Mouse (Mus musculus): ENCODE measurements at regions not wholly inside any gene's neighbourhood (a gene's known extent, or its start where the extent isn't known, plus 50 kb on each side); places are given as distances from the start of the nearest gene placed in this dataset.
"Not testable (repeated sequence)": the region's sequence is repeated elsewhere in the genome, so short reads cannot be mapped to it uniquely, and the experiment has no call there.

- peak; percentile 65 for DNase-seq
Observed at GRCm38 (mm10) chr16:63104938-63105714, 251.0 kb downstream of the Pros1 start.

GRCm38 (mm10) chr16:63116456-63116855 is 262.3 kb downstream of the Pros1 start:
- DNase-seq = peak; percentile 18

- no peak for DNase-seq
Observed at GRCm38 (mm10) chr16:63118721-63119120, 264.6 kb downstream of the Pros1 start.

- DNase-seq = no peak
Observed at GRCm38 (mm10) chr16:63143851-63144250, 289.7 kb downstream of the Pros1 start.

GRCm38 (mm10) chr16:63155300-63155821 is 301.3 kb downstream of the Pros1 start:
- no peak for DNase-seq

GRCm38 (mm10) chr16:63170101-63170500 is 316.0 kb downstream of the Pros1 start:
- DNase-seq = no peak

- no peak for DNase-seq
Observed at GRCm38 (mm10) chr16:63179228-63179627, 325.1 kb downstream of the Pros1 start.

- DNase-seq = no peak
Observed at GRCm38 (mm10) chr16:63191181-63191580, 337.1 kb downstream of the Pros1 start.

DNA sequence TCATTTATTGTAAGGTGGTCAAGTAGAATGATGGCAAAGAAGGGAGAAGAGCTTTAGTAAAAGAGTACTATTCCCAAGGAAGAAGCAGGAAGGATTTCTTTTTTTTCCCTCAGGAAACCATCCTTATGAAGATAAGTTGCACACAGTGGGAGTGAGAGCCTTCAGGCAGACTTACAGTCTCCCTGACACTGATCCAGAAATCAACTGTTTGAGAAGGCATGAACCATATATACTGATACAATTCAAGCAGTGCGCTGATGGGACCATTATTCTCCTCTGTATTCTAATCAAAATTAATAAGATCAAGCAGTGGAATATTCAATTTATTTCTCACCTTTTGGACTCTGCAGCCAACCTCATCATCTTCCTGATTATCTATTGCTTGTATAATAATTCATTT is 337.5 kb downstream of the Pros1 start:
- DNase-seq = no peak

DNA sequence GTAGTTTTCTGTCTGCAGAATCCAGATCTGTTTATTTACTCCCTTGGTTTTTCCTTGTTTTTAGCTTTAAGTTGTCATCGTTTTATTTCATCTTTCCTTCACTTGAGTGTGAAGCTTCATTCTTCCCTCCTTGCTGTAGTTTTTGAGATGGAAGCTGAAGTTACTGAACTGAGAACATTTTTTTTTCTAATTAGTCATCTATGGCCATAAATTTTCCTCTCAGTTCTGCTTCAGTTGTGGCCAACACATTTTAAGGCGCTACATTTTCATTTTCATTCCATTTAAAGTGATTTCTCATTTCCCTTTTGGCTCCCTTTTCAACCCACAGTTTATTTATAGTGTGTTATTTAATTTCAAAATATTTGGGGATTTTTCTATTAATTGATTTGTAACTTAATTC is 340.5 kb downstream of the Pros1 start:
- no peak for DNase-seq

DNA sequence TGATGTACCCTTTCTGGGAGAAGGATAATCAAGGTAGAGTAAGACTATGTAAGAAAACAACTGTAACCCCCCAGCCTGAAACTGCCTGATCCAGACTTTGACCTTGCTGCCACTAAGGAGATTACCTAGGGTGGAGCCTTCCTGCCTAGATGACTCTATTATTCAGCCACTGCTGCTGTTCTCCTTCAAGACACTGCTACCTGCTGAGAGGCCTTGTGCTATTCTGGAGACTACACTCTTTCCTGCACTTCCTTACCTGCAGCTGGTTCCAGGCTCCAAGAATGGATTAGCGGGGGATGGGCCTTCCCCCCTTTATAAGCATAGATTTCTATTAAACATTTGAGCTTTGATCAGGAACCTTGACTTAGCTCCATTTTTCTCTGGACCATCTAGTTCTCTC is 359.4 kb downstream of the Pros1 start:
- DNase-seq = not testable (repeated sequence)

DNA sequence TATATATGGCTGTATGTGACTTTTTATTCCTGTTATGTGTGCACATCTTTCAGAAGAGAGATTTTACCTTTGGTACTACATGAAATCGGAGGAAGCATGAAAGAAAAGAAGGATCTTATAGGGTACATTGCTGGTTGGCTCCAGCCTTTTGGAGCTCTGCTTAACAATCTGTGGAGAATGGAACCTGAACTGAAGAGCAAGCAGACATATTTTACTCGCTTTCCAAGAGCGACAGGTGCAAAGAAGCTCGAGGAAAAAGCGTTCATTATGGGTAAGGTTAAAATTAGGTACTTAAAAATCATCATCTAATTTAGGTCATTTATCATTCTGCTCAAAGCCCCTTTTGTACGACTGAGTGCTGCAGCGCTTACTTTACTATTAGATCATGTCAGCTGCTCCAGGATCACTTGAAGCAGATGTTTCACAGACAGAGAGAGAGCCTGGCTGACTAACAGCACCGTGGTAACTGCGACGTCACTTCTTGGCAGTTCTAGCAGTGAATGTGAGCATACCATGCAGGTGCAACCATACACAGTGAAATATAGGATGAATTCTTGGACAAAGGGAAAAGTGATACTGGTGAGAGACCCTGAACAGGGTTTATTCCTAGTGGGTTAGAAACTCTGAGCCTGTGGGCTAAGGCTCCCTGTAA is 366.2 kb downstream of the Pros1 start:
- DNase-seq = no peak

DNA sequence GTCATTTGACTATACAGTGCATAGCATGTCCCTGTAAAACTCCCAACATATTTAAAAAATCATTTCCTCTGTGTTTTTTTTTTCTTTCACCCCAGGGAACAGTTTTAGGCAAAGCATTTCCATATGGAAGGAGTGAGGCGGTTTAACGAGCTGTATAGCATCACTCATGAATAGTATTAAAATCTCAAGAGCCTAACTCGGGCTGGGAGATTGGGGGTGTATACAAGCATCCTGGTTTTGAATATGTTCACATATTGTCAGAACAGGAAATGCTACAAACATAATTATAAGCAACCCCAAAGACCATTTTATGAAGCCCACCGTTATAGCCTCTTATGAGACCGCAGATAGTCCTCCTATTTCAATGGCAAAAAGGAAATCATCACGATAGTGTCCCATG is 370.5 kb downstream of the Pros1 start:
- no peak for DNase-seq

- no peak for DNase-seq
Observed at GRCm38 (mm10) chr16:63225097-63225496, 371.0 kb downstream of the Pros1 start.

DNA sequence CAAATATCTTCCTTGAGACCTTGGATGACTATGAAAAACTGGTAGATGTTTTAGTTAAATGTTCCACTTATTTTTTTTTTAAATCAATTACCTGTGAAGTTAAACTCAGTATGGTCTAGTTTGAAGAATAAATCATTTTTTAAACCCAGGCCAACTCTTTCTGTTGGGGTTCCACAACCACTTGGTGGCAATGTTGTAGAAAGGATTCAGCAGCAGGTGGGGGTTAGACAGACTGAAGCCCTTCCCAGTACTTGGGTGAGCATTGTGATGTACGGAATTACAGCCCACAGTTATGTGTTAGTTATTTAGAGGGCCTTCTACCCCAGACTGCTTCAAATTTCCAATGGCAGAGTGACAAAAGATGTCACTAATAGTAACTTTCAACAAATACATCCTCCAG is 375.0 kb downstream of the Pros1 start:
- DNase-seq = no peak

GRCm38 (mm10) chr16:63229567-63229966 is 375.5 kb downstream of the Pros1 start:
- DNase-seq = no peak

- DNase-seq = no peak
Observed at GRCm38 (mm10) chr16:63270173-63270572, 416.1 kb downstream of the Pros1 start.

GRCm38 (mm10) chr16:63277556-63277955 is 423.4 kb downstream of the Pros1 start:
- DNase-seq = no peak

GRCm38 (mm10) chr16:63278259-63278697 is 424.2 kb downstream of the Pros1 start:
- no peak for DNase-seq

DNA sequence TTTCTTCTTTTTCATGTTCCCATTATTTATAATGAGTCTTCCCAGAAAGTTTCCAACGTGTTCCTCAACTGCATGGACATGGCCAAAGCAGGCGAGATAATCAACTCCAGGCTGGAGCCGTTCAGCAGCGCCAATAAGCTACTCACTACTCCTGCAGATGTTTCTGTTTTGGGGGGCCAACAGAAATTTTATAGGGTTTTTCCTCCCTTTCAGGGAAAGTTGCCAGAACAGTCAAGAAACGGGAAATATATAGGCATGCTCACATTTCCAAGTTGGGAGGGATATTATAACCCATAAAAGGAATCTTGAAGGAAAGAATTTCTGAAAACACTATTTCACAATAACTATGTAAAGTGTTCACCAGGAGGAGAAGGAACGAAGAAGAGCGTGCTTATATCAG is 433.5 kb downstream of the Pros1 start:
- no peak for DNase-seq

GRCm38 (mm10) chr16:63311676-63312075 is 457.6 kb downstream of the Pros1 start:
- no peak for DNase-seq

DNA sequence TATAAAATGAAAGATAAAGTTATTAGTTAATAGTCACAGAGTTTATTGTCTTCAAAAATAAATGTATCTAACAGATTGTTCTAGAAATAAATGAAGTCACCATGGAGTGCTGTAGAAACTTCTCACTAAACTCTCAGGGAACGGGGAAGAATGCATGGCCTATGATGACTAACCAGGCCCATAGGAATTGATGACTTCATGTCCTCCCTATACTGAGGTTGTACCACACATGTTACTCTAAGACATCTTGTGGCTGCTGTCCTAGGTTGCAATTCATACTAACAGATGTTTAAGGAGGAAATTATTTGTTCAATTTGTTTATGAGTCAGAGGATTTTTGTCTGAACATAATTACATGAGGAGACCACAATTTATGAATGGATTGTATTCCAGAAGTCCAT is 459.4 kb downstream of the Pros1 start:
- no peak for DNase-seq

DNA sequence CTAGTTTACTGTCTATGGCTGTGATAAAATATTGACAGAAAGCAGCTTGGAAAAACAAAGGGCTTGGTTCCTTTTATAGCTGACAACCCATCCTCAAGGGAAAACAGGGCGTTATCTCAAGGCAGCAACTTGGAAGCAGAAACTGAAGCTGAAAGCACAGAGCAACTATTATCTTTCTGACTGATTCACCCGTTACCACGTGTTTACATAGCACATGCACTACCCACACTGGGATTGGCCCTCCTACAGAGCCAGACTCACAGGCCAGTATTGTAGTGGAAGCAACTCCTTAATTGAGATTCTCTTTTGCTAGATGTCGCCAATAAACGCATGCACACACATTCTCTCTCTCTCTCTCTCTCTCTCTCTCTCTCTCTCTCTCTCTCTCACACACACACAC is 465.5 kb downstream of the Pros1 start:
- peak; percentile 6 for DNase-seq
